Mouse (Mus musculus) erythroblast, embryonic 14.5 days (primary cell): ENCODE measurements around the gene Lef1.

ENCODE experiments used
- GATA1 ChIP-seq: IDR thresholded peaks from 2 replicates; pipeline ENCODE4 v1.6.1; 2012; ENCODE audit warnings: low read length, inconsistent platforms, mixed read lengths
- TAL1 ChIP-seq: IDR thresholded peaks from 3 replicates; pipeline ENCODE4 v1.6.1; 2012; ENCODE audit warnings: low read length, inconsistent platforms, mixed read lengths

- no peak for TF ChIP-seq TAL1
- TF ChIP-seq GATA1: no peak
Observed at GRCm38 (mm10) chr3:131136455-131136854, 26.2 kb downstream of the Lef1 start.
